In the genomic region with DNA sequence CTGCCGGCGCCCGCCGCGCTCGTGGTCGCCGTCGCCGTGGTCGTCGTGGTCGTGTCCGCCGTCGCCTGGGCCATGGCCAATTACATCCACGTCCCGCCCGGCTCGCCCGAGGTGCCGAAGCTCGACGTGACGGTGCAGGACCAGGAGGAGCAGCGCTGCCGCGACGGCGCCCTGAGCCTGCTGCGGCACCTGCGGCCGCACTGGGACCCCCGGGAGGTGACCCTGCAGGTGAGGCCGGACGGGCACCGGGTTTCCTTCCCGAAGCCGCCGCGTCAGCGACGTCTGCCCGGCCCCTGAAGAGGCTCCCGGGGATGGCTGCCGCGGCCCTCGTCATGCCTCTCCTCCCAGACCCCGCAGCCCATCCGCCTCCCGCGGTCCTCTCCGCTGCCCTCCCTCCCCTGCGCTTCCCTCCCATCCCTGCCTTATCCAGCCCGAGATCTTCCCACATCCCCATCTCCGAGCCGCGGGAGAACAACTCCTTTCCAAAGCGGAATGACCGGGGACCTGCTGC, we compare ENCODE assay signal across 8 mouse cellular contexts. TPM values are rescaled to one million over a fixed set of nuclear protein-coding genes. Genes with fewer than 3 reads are reported as not detected.
DNase-seq lines count a peak whose midpoint lies in the region; ATAC-seq and TF ChIP-seq lines count a peak whose summit lies in the region.

No protein-coding gene starts in this region.

- WGBS in heart, postnatal 0 days: under 1% methylated on average over 60 of the region's 60 CpGs
- under 1% methylated on average over 60 of the region's 60 CpGs for WGBS in liver, adult 2 months
- under 1% methylated on average over 60 of the region's 60 CpGs for WGBS in neural tube, embryonic 12.5 days

- peak overlapping the region; percentile 93 for H3K4me3 ChIP-seq in heart, postnatal 0 days (ENCODE audit: low read depth, low read length)
- H3K4me3 ChIP-seq in liver, adult 2 months (ENCODE audit: insufficient read depth, low read depth, low read length): peak overlapping the region; percentile 73
- H3K4me3 ChIP-seq in neural tube, embryonic 12.5 days: peak overlapping the region; percentile 86

- no peaks in the 10 kb centered on the region for H3K27me3 ChIP-seq in heart, postnatal 0 days (ENCODE audit: control insufficient read depth, insufficient read depth, low read length)
- H3K27me3 ChIP-seq in liver, adult 2 months (ENCODE audit: control insufficient read depth, insufficient read depth, low read length): no peaks in the 10 kb centered on the region
- H3K27me3 ChIP-seq in neural tube, embryonic 12.5 days (replicated peaks): no peaks in the 10 kb centered on the region

- ATAC-seq in frontal cortex, adult (ENCODE audit: low TSS enrichment): peak; percentile 38
- ATAC-seq in heart, postnatal 0 days (ENCODE audit: insufficient read depth, low read depth): peak; percentile 27
- peak; percentile 75 for ATAC-seq in neural tube, embryonic 12.5 days (ENCODE audit: low FRiP score, low read depth)

- H3K79me2 ChIP-seq in liver, adult 2 months (ENCODE audit: control insufficient read depth, insufficient read depth, low read length): peaks cover 12% of the 10 kb centered on the region; the same call in 1 of the 2 replicates

- DNase-seq in frontal cortex, adult 2 months (ENCODE audit: extremely low spot score in 1 of 2, low spot score in 1 of 2): no peak
- peak; percentile 85 for DNase-seq in 3134 (ENCODE audit: extremely low read depth, insufficient read length, low spot score)
- peak; percentile 51 for DNase-seq in c-Kit-negative CD71-positive TER-119-positive erythroid progenitor cells, embryonic 14.5 days (ENCODE audit: low read depth, low spot score)
- DNase-seq in heart, postnatal 0 days (ENCODE audit: low spot score): no peak
- no peak for DNase-seq in liver, adult 2 months (ENCODE audit: extremely low read depth, low read depth, low spot score)
- no peak for DNase-seq in spleen, adult 18-20 months

- H3K36me3 ChIP-seq in heart, postnatal 0 days (replicated peaks; ENCODE audit: control insufficient read depth, insufficient read depth, low read length): 0 out of 2 replicates have a peak, but pooled peaks cover 3% of the 10 kb centered on the region
- H3K36me3 ChIP-seq in liver, adult 2 months (ENCODE audit: control insufficient read depth, insufficient read depth, low read length): no peaks in the 10 kb centered on the region
- peaks cover 5% of the 10 kb centered on the region; the same call in 1 of the 2 replicates for H3K36me3 ChIP-seq in neural tube, embryonic 12.5 days

- H3K9me3 ChIP-seq in heart, postnatal 0 days (replicated peaks; ENCODE audit: control insufficient read depth, low read length): no peaks in the 10 kb centered on the region
- no peaks in the 10 kb centered on the region for H3K9me3 ChIP-seq in neural tube, embryonic 12.5 days

- peak overlapping the region; percentile 93 for H3K27ac ChIP-seq in heart, postnatal 0 days (ENCODE audit: low read depth)
- peak overlapping the region; percentile 52 for H3K27ac ChIP-seq in liver, adult 2 months (replicated peaks; ENCODE audit: insufficient read depth, low read depth, low read length)
- peak overlapping the region; percentile 84 for H3K27ac ChIP-seq in neural tube, embryonic 12.5 days

- no peak for TF ChIP-seq EP300 in heart, postnatal 0 days (IDR thresholded peaks at IDR 0.05; ENCODE audit: low read depth)

- no peak for TF ChIP-seq CTCF in heart, postnatal 0 days (IDR thresholded peaks at IDR 0.05; ENCODE audit: low read depth)
- no peak for TF ChIP-seq CTCF in liver, adult 2 months (IDR thresholded peaks at IDR 0.05; ENCODE audit: low read depth, low read length)

- TF ChIP-seq POLR2A in liver, adult 2 months (IDR thresholded peaks at IDR 0.05; ENCODE audit: extremely low read depth, insufficient read depth, low read length): no peak

- peaks cover 22% of the 10 kb centered on the region; the same call in 1 of the 2 replicates for H3K4me1 ChIP-seq in heart, postnatal 0 days (ENCODE audit: control insufficient read depth, insufficient read depth)
- peaks cover 9% of the 10 kb centered on the region for H3K4me1 ChIP-seq in liver, adult 2 months (ENCODE audit: control insufficient read depth, insufficient read depth, low read length)
- peaks cover 25% of the 10 kb centered on the region for H3K4me1 ChIP-seq in neural tube, embryonic 12.5 days

- peak overlapping the region; percentile 90 for H3K9ac ChIP-seq in heart, postnatal 0 days (replicated peaks; ENCODE audit: low read depth, low read length)
- peak overlapping the region; percentile 94 for H3K9ac ChIP-seq in liver, adult 2 months (ENCODE audit: low read depth, low read length)
- peak overlapping the region; percentile 86 for H3K9ac ChIP-seq in neural tube, embryonic 12.5 days

- H3K4me2 ChIP-seq in heart, postnatal 0 days (ENCODE audit: low read depth, low read length): peak overlapping the region; percentile 99
- H3K4me2 ChIP-seq in neural tube, embryonic 12.5 days (replicated peaks): peak overlapping the region; percentile 84

RNA-seq across cellular contexts. Expression of gene Etnk1, which starts 0.4 kb away (rescaled TPM):
- polyA plus RNA-seq in frontal cortex, adult 2 months (2012; rRNA removed): 174 and 184 TPM in 2 replicates
- 20.6 and 22.0 TPM in 2 replicates for total RNA-seq in heart, postnatal 0 days (2014; rRNA removed; ENCODE audit: low replicate concordance)
- 7.0 and 7.4 TPM in 2 replicates for polyA plus RNA-seq in heart, postnatal 0 days (2015; fragmentation: Nextera tagmentation; extraction: Ambion mirVana)
- total RNA-seq in liver, adult 2 months (2014; rRNA removed): 26.4 and 36.6 TPM in 2 replicates
- polyA plus RNA-seq in liver, adult 2 months (2012; rRNA removed): 14.0 and 14.4 TPM in 2 replicates
- 37.8 and 40.8 TPM in 2 replicates for polyA plus RNA-seq in neural tube, embryonic 12.5 days (2016; fragmentation: Nextera tagmentation; extraction: Ambion mirVana)

Comparison
In these comparisons a context has a peak if more than half of its experiments do, and no peak if none do; other contexts are left out.
1. DNase-seq: peak in 3134 (single experiment) and c-Kit-negative CD71-positive TER-119-positive erythroid progenitor cells, embryonic 14.5 days (single experiment); none in frontal cortex, adult 2 months (0 of 2), heart, postnatal 0 days (single experiment), liver, adult 2 months (single experiment) and spleen, adult 18-20 months (0 of 2).
2. Peak in every context shown above with its lines, with median percentiles within 50 percentile points of each other: ATAC-seq, H3K27ac ChIP-seq, H3K4me3 ChIP-seq and H3K9ac ChIP-seq.